Mouse (Mus musculus): ENCODE measurements around the gene Dis3l2. TPM values are rescaled to one million over a fixed set of nuclear protein-coding genes. Genes with fewer than 3 reads are reported as not detected.

The Dis3l2 gene
- total RNA-seq, 2 experiments from 2014 or later: 11.1 to 12.0 TPM

DNA sequence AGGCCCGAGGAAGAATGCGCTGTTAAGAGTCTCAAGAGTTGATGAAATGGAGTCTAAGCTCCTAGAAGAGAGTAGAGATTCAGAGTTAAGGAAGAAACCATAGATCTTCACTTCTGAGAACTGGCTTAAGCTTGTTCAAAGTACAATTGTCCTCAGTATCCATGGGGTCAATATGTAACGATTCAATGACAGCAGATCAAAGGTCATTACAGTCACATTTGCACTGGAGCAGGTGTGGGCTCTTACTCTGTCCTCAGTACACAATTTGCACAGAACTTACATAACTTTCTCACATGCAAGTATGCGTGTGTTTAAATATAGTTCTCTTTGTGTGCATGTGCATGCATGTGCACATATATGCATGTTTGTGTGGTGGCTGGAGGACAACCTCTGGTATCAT lies 9.4 kb downstream of the Dis3l2 start:
- no peak for DNase-seq
- intact Hi-C loops (cut with DNase I; ENCODE audit: low total_unique reads): no loop called here

GRCm38 (mm10) chr1:86718190-86718589 lies 14.6 kb downstream of the Dis3l2 start:
- intact Hi-C loops (cut with DNase I; ENCODE audit: low total_unique reads): no loop called here
- DNase-seq: no peak

GRCm38 (mm10) chr1:86719391-86719790 lies 15.8 kb downstream of the Dis3l2 start:
- intact Hi-C loops (cut with DNase I; ENCODE audit: low total_unique reads): no loop called here
- DNase-seq: peak; percentile 19

DNA sequence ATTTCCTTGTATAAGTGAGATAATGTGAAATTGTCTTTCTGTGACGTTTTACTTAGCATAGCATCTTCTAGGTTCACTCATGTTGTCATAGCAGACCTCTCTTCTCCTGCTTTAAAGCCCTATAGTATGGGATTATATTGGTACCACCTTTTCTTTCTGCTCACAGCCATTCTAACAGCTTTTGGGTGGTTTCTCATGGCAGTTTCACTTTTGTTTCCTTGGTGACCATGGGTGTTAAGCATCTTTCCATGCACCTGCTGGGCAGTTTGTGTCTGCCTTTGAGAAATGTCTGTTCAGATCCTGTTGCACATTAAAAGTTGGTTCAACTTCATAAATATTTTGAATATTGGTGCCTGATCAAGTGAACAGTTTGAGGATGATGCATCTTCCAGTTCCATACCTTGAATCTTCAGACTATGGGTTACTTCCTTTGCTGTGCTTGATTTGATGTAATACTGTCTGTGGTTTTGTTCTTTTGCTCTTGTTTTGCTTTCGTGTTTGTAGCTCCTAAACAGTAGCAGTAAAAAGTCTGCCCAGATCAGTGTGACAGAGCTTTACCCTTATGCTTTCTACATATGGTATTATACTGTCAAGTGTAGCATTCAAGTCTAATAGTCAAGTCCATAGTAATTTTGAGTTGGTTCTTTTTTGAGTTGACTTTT lies 29.7 kb downstream of the Dis3l2 start:
- no peak for DNase-seq
- intact Hi-C loops (cut with DNase I; ENCODE audit: low total_unique reads): no loop called here

GRCm38 (mm10) chr1:86736414-86736813 lies 32.8 kb downstream of the Dis3l2 start:
- no peak for DNase-seq
- intact Hi-C loops (cut with DNase I; ENCODE audit: low total_unique reads): no loop called here

- intact Hi-C loops (cut with DNase I; ENCODE audit: low total_unique reads): no loop called here
- DNase-seq: no peak
Measured at GRCm38 (mm10) chr1:86742896-86743295, 39.3 kb downstream of the Dis3l2 start.

- intact Hi-C loops (cut with DNase I; ENCODE audit: low total_unique reads): no loop called here
Measured at GRCm38 (mm10) chr1:86747034-86747433, 43.4 kb downstream of the Dis3l2 start.

DNA sequence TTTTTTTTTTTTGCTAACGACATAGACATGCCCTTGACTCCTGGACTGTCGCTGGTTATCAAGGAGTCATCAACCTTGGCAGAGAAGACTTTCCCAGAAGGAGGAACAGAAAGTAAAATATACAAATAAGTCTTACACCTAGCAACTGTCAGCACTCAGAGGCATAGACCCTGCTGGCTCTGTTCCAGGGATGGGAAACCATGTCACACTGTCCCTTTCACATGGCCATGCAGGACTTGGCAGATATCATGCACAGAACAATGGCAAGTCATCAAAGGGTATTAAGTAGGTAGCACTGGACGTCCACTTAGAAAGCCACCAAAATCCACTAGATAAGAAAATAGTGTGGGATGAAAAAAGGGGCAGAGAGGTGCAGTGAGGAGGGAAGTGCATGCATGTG lies 46.5 kb downstream of the Dis3l2 start:
- intact Hi-C loops (cut with DNase I; ENCODE audit: low total_unique reads): no loop called here
- no peak for DNase-seq

More at GRCm38 (mm10) chr1:86747034-86747433, 43.4 kb downstream of the Dis3l2 start:
- DNase-seq: no peak

- intact Hi-C loops (cut with DNase I; ENCODE audit: low total_unique reads): no loop called here
- no peak for DNase-seq
Measured at GRCm38 (mm10) chr1:86753416-86753815, 49.8 kb downstream of the Dis3l2 start.

- DNase-seq: no peak
- intact Hi-C loops (cut with DNase I; ENCODE audit: low total_unique reads): no loop called here
Measured at GRCm38 (mm10) chr1:86754335-86754734, 50.7 kb downstream of the Dis3l2 start.

DNA sequence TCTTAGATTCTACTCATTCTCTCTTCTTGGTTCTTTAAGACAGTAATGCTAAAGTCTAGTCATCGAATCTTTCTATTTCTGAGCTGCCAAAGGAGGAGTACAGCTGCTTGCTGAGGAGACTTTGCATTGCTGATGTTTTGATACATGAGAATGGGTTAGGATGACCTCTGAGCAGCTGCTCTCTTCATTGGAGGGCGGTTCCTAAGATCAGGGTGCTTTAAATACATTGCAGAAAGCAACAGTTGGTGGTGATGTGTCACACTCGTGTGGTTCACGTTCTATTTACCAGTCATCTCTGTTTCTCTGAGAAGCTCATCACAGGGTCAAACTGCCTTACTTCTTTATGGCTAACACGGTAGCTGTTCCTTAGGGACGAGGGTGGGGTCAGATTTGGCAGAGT lies 54.5 kb downstream of the Dis3l2 start:
- peak; percentile 47 for DNase-seq
- intact Hi-C loops (cut with DNase I; ENCODE audit: low total_unique reads): no loop called here

- DNase-seq: no peak
- intact Hi-C loops (cut with DNase I; ENCODE audit: low total_unique reads): no loop called here
Measured at GRCm38 (mm10) chr1:86762161-86762560, 58.6 kb downstream of the Dis3l2 start.

DNA sequence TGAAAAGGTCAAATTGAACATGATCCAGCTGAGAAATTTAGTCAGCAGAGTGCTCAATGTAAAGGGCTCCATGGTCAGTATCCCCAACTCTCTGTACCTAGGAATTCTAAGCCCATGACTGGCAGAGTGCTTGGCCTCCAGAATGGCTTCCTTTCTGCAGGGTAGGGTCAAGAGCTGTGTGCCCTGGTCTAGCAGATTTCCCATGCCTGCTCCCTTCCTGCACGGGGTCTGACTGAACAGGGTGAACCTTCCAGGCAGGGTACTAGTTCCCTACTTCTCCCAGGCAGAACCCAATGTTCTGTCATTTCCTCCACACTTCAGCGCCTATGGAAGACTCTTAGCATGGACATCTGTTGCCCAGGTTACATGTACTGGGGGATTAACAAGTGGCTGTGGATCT lies 97.6 kb downstream of the Dis3l2 start:
- DNase-seq: no peak
- intact Hi-C loops (cut with DNase I; ENCODE audit: low total_unique reads): no loop called here

GRCm38 (mm10) chr1:86811756-86812155 lies 108.1 kb downstream of the Dis3l2 start:
- intact Hi-C loops (cut with DNase I; ENCODE audit: low total_unique reads): no loop called here
- DNase-seq: peak; percentile 5

DNA sequence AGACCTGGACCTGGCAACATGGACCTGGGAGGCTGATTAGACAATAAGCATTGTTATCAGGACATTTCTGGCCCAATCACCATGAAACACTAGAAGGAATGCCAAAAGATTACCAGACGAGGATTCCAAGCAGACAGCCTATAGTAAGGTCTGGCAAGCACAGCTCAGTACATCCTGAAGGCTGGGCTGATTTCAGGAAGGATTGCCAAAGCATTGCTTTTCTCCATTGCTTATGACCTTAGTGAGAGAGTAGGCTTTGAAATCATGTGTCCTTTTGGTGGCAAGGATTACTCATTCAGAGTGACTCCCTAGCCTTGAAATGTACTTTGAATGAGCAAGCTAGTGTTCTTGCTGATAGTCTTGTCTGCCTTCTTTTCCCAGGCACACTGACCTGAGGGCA lies 118.7 kb downstream of the Dis3l2 start:
- no peak for DNase-seq
- intact Hi-C loops (cut with DNase I; ENCODE audit: low total_unique reads): no loop called here

GRCm38 (mm10) chr1:86834351-86834987 lies 130.9 kb downstream of the Dis3l2 start:
- intact Hi-C loops (cut with DNase I; ENCODE audit: low total_unique reads): no loop called here
- DNase-seq: no peak

GRCm38 (mm10) chr1:86834988-86835387 lies 131.4 kb downstream of the Dis3l2 start:
- intact Hi-C loops (cut with DNase I; ENCODE audit: low total_unique reads): no loop called here
- DNase-seq: no peak

- intact Hi-C loops (cut with DNase I; ENCODE audit: low total_unique reads): no loop called here
- no peak for DNase-seq
Measured at GRCm38 (mm10) chr1:86850754-86851153, 147.1 kb downstream of the Dis3l2 start.

DNA sequence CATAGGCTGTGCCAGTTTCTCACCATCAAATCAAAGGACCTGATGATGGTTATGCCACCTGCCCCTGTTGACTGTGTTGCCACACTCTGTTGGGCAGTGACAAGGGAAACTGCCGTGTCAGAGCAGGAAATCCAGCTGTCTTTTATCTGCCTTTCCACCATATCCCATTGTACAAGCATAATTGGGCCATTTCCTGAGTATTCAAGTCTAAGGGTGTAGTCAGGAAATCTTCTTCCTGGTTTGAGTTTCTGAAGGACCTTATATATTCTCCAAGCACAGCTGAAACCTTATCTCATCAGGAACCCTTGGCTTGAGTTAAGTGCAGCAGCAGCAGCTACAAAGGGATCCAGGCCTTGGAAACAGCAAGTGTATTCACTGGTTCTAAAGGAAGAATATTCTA lies 155.3 kb downstream of the Dis3l2 start:
- no peak for DNase-seq
- intact Hi-C loops (cut with DNase I; ENCODE audit: low total_unique reads): no loop called here

- no peak for DNase-seq
- intact Hi-C loops (cut with DNase I; ENCODE audit: low total_unique reads): no loop called here
Measured at GRCm38 (mm10) chr1:86859371-86859770, 155.8 kb downstream of the Dis3l2 start.

- intact Hi-C loops (cut with DNase I; ENCODE audit: low total_unique reads): no loop called here
- DNase-seq: no peak
Measured at GRCm38 (mm10) chr1:86873745-86874144, 170.1 kb downstream of the Dis3l2 start.
